Mouse (Mus musculus) layer of hippocampus, adult 2 months (tissue): ENCODE results near the gene Wfs1. TPM values are rescaled to one million over a fixed set of nuclear protein-coding genes. Genes with fewer than 3 reads are reported as not detected.
"Not testable (repeated sequence)": the region's sequence is repeated elsewhere in the genome, so short reads cannot be mapped to it uniquely, and the experiment has no call there.

Source experiments
- DNase-seq, 2 experiments: peaks; one replicate each; pipeline ENCODE4 v3.0.0; 2022; ENCODE audit warnings: low spot score in 2 of 2
- H3K27ac ChIP-seq: fragments of 200-600 bp; 2 replicates; pipeline ENCODE4 v1.8.1; 2022
- H3K4me3 ChIP-seq: fragments of 200-600 bp; 2 replicates; pipeline ENCODE4 v1.8.1; 2022; ENCODE audit warnings: mild to moderate bottlenecking
- CTCF ChIP-seq: fragments of 200-600 bp; conservative IDR thresholded peaks from 2 replicates; pipeline ENCODE4 v1.8.1; 2022; ENCODE audit warnings: antibody characterized with exemption, mild to moderate bottlenecking, moderate library complexity
- total RNA-seq, 2 experiments: library from RNA; stranded (reverse); gene quantifications; 2 replicates each; pipeline ENCODE4 v1.2.3; 2021

Wfs1 gene
- total RNA-seq, 2 experiments from 2014 or later, result 133 to 144 TPM

GRCm38 (mm10) chr5:36942446-36942845, 46.6 kb downstream of the Wfs1 start:
- no peak for DNase-seq
- peak; percentile 65 for TF ChIP-seq CTCF
- Histone ChIP-seq H3K27ac (no peak overlapping the region), H3K4me3 (no peak overlapping the region)

GRCm38 (mm10) chr5:36938991-36939390, 50.0 kb downstream of the Wfs1 start:
- DNase-seq, H3K4me3 ChIP-seq: not testable (repeated sequence)
- H3K27ac ChIP-seq, result peak overlapping the region; percentile 39; the same call in 1 of the 2 replicates

GRCm38 (mm10) chr5:36938021-36938420, 51.0 kb downstream of the Wfs1 start:
- no peak for TF ChIP-seq CTCF

GRCm38 (mm10) chr5:36936548-36936947, 52.5 kb downstream of the Wfs1 start:
- peak; percentile 66 for TF ChIP-seq CTCF
- no peak overlapping the region for H3K4me3 ChIP-seq
- H3K27ac ChIP-seq, result peak overlapping the region; percentile 78
- no peak for DNase-seq

More at GRCm38 (mm10) chr5:36938021-36938420, 51.0 kb downstream of the Wfs1 start:
- DNase-seq, result no peak
- H3K27ac ChIP-seq, result no peak overlapping the region
- no peak overlapping the region for H3K4me3 ChIP-seq

GRCm38 (mm10) chr5:36935486-36936473, 53.2 kb downstream of the Wfs1 start:
- DNase-seq, result peak in 1 of 2 experiments; percentile 70
- Histone ChIP-seq H3K4me3 (no peak overlapping the region), H3K27ac (peak overlapping the region; percentile 78)
- no peak for TF ChIP-seq CTCF

GRCm38 (mm10) chr5:36933383-36933782, 55.6 kb downstream of the Wfs1 start:
- H3K27ac ChIP-seq, result no peak overlapping the region
- DNase-seq, result no peak
- no peak overlapping the region for H3K4me3 ChIP-seq
- TF ChIP-seq CTCF, result no peak

GRCm38 (mm10) chr5:36929376-36929775, 59.6 kb downstream of the Wfs1 start:
- no peak for DNase-seq
- no peak for TF ChIP-seq CTCF
- no peak overlapping the region for H3K4me3 ChIP-seq
- H3K27ac ChIP-seq, result peak overlapping the region; percentile 59

GRCm38 (mm10) chr5:36928701-36929100, 60.3 kb downstream of the Wfs1 start:
- H3K27ac ChIP-seq, result peak overlapping the region; percentile 59
- peak; percentile 76 for TF ChIP-seq CTCF
- H3K4me3 ChIP-seq, result no peak overlapping the region
- peak in 1 of 2 experiments; percentile 49 for DNase-seq

GRCm38 (mm10) chr5:36923826-36924700, 64.9 kb downstream of the Wfs1 start:
- no peak overlapping the region; the same call in 1 of the 2 replicates for H3K4me3 ChIP-seq
- H3K27ac ChIP-seq, result peak overlapping the region; percentile 88
- no peak for TF ChIP-seq CTCF
- DNase-seq, result no peak

GRCm38 (mm10) chr5:36922811-36923210, 66.2 kb downstream of the Wfs1 start:
- TF ChIP-seq CTCF, result no peak
- Histone ChIP-seq H3K27ac (peak overlapping the region; percentile 88), H3K4me3 (no peak overlapping the region)
- no peak for DNase-seq

GRCm38 (mm10) chr5:36921871-36922270, 67.1 kb downstream of the Wfs1 start:
- H3K27ac ChIP-seq, result peak overlapping the region; percentile 88
- no peak for DNase-seq
- TF ChIP-seq CTCF, result no peak
- no peak overlapping the region for H3K4me3 ChIP-seq

- Histone ChIP-seq H3K27ac (peak overlapping the region; percentile 88; the same call in 1 of the 2 replicates), H3K4me3 (no peak overlapping the region)
- no peak for DNase-seq
- TF ChIP-seq CTCF, result peak; percentile 75
Observed at GRCm38 (mm10) chr5:36920072-36920471, 68.9 kb downstream of the Wfs1 start.

GRCm38 (mm10) chr5:36918016-36918415, 71.0 kb downstream of the Wfs1 start:
- Histone ChIP-seq H3K27ac (peak overlapping the region; percentile 36; the same call in 1 of the 2 replicates), H3K4me3 (no peak overlapping the region)
- no peak for DNase-seq
- TF ChIP-seq CTCF, result no peak
